13 mouse cellular contexts compared by ENCODE assay signal in genomic region chr5:43501887-43502286, GRCm38 (mm10).
"Had no signal": no experiment of that assay in that cellular context is flagged by ENCODE, and none has a peak within 500 bp of the region (broad histone marks: within the 10 kb centered on the region; RNA-seq: fewer than 3 reads in every experiment).

No protein-coding gene starts in this region.

- H3K4me2 ChIP-seq: liver, embryonic 11.5 days; liver, embryonic 15.5 days; lung, embryonic 14.5 days; midbrain, embryonic 15.5 days; neural tube, embryonic 13.5 days had no signal

- H3K9me3 ChIP-seq: limb, embryonic 10.5 days; liver, embryonic 15.5 days; midbrain, embryonic 10.5 days; midbrain, embryonic 15.5 days; neural tube, embryonic 13.5 days had no signal

- H3K4me3 ChIP-seq: left cerebral cortex, adult 2 months; limb, embryonic 10.5 days; liver, embryonic 15.5 days; midbrain, embryonic 10.5 days; midbrain, embryonic 15.5 days; neural tube, embryonic 13.5 days had no signal

- H3K36me3 ChIP-seq: limb, embryonic 10.5 days; liver, embryonic 15.5 days; midbrain, embryonic 10.5 days; midbrain, embryonic 15.5 days; neural tube, embryonic 13.5 days had no signal

- H3K27ac ChIP-seq: left cerebral cortex, adult 2 months; limb, embryonic 10.5 days; liver, embryonic 15.5 days; midbrain, embryonic 10.5 days; midbrain, embryonic 15.5 days; neural tube, embryonic 13.5 days had no signal

- H3K4me1 ChIP-seq: liver, embryonic 15.5 days; midbrain, embryonic 10.5 days; midbrain, embryonic 15.5 days had no signal

- DNase-seq: lung, embryonic 14.5 days; lung, postnatal 10 days; lung, postnatal 4 days; retina, postnatal 1 day; right cerebral cortex, postnatal 14 days; thymus, postnatal 36 days had no signal

- H3K27me3 ChIP-seq: liver, embryonic 15.5 days; midbrain, embryonic 15.5 days; neural tube, embryonic 13.5 days had no signal

- ATAC-seq: midbrain, embryonic 15.5 days had no signal

- H3K9ac ChIP-seq: liver, embryonic 15.5 days; lung, embryonic 14.5 days; midbrain, embryonic 15.5 days; neural tube, embryonic 13.5 days had no signal
